Mouse (Mus musculus) bone marrow macrophage, adult 2 months (primary cell): Measurements from ENCODE around the gene Gm44579.

Experiments
- CTCF ChIP-seq: IDR thresholded peaks from 2 replicates; pipeline ENCODE4 v1.5.1; 2012; ENCODE audit warnings: low read depth, mild to moderate bottlenecking, low read length, moderate library complexity
- POLR2A ChIP-seq: IDR thresholded peaks from 2 replicates; pipeline ENCODE4 v1.6.1; 2012; ENCODE audit warnings: mild to moderate bottlenecking, low read depth, low read length, borderline replicate concordance

- TF ChIP-seq POLR2A (no peak), CTCF (no peak)
These were observed 83.9 kb downstream of the Gm44579 start for GRCm38 (mm10) chr15:98136871-98137270.
